Mouse (Mus musculus): ENCODE data around the gene Gm8890. TPM values are rescaled to one million over a fixed set of nuclear protein-coding genes. Genes with fewer than 3 reads are reported as not detected.
"Not testable (repeated sequence)": the region's sequence is repeated elsewhere in the genome, so short reads cannot be mapped to it uniquely, and the experiment has no call there.

Gm8890 gene
- not detected in 2 replicates for polyA plus RNA-seq (2015; fragmentation: Nextera tagmentation; extraction: Ambion mirVana)

DNA sequence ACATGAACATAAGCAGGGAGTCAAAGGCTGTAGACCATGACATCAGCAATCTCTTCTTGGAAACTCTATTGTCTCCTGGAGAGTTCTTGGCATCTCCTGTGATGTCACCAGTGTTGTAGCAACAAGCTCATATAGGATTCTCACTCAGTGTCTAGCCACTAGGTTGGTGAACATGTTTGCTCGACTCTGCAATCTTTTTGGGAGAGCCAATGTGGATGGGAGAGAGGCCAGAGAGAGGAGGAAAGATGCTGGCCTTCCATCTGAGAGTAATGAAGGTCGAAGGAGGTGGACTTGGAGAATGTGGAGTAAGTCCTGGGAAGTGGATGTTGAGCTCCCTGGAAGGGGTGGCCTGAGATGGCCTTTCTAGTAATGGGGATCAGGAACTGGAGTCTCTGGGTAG, at the start of gene Gm8890:
Gene Gm8890, plus strand, starts transcription at position 301 of the 400 bp plus-strand sequence.
- not testable (repeated sequence) for ATAC-seq (ENCODE audit: low read depth); H3K4me2 ChIP-seq (ENCODE audit: low read depth, low read length); H3K4me1 ChIP-seq (replicated peaks; ENCODE audit: control insufficient read depth, insufficient read depth, low read length); H3K27ac ChIP-seq (ENCODE audit: low read length); H3K4me3 ChIP-seq (ENCODE audit: low read length); H3K36me3 ChIP-seq (ENCODE audit: control insufficient read depth, insufficient read depth, low read length); H3K9me3 ChIP-seq (ENCODE audit: control insufficient read depth, low read length); H3K9ac ChIP-seq (ENCODE audit: low read length); H3K27me3 ChIP-seq (ENCODE audit: control insufficient read depth, insufficient read depth, low read depth, low read length)
- no CpG with 5 or more reads among the region's 2 CpGs for WGBS

DNA sequence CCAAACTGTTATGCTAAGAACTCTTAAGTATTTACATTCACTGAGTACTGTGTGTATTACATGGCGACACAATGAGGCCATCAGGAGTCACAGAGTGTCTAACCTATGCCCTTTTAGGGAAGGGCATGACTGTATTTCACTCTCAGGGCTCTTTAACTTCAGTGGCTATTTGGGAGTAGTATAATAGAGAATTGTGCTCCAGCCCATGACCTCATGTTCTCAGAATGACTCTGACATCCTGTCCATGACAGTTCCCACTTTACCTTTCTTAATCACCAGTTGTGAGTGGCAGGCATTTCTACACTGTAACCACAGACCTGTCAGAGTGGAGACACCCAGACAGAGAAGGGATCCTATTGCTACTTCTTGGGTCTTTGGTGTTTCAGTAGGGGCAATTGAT, 388 bp downstream of the Gm8890 start:
- H3K9ac ChIP-seq (ENCODE audit: low read length); H3K4me3 ChIP-seq (ENCODE audit: low read length); ATAC-seq (ENCODE audit: low read depth); H3K36me3 ChIP-seq (ENCODE audit: control insufficient read depth, insufficient read depth, low read length); H3K27ac ChIP-seq (ENCODE audit: low read length); H3K9me3 ChIP-seq (ENCODE audit: control insufficient read depth, low read length); H3K27me3 ChIP-seq (ENCODE audit: control insufficient read depth, insufficient read depth, low read depth, low read length); H3K4me2 ChIP-seq (ENCODE audit: low read depth, low read length); H3K4me1 ChIP-seq (replicated peaks; ENCODE audit: control insufficient read depth, insufficient read depth, low read length): not testable (repeated sequence)
- WGBS = 50% methylated on average over 1 of the region's 1 CpGs

Other genes with a start within 250 kb of the Gm8890 start
- not detected in 2 replicates for gene Gm8879, start 128.4 kb upstream of the Gm8890 start, polyA plus RNA-seq (2015; fragmentation: Nextera tagmentation; extraction: Ambion mirVana)
- not detected in 2 replicates for gene Gm5861, start 73.0 kb upstream of the Gm8890 start, polyA plus RNA-seq (2015; fragmentation: Nextera tagmentation; extraction: Ambion mirVana)
- gene Speer1, start 85.5 kb downstream of the Gm8890 start, polyA plus RNA-seq (2015; fragmentation: Nextera tagmentation; extraction: Ambion mirVana) = not detected in 2 replicates
- gene Gm8897, start 160.4 kb downstream of the Gm8890 start, polyA plus RNA-seq (2015; fragmentation: Nextera tagmentation; extraction: Ambion mirVana) = not detected in 2 replicates
- not detected in 2 replicates for gene Gm8906, start 246.7 kb downstream of the Gm8890 start, polyA plus RNA-seq (2015; fragmentation: Nextera tagmentation; extraction: Ambion mirVana)

Data from lung, embryonic 16.5 days (tissue).